Mouse (Mus musculus): ENCODE measurements around the gene Cyp4f16.
"Not testable (repeated sequence)": the region's sequence is repeated elsewhere in the genome, so short reads cannot be mapped to it uniquely, and the experiment has no call there.

Cyp4f16 gene

GRCm38 (mm10) chr17:32536051-32536866 lies at the start of gene Cyp4f16:
Gene Cyp4f16 (plus strand): TSS chr17:32536558.
- peak; percentile 93 for DNase-seq (ENCODE audit: low spot score in 2 of 2)

GRCm38 (mm10) chr17:32492349-32492980 lies 43.9 kb upstream of the Cyp4f16 start:
- DNase-seq (ENCODE audit: low spot score in 2 of 2) = peak; percentile 19 to 39

GRCm38 (mm10) chr17:32494601-32495000 lies 41.8 kb upstream of the Cyp4f16 start:
- peak; percentile 25 to 54 for DNase-seq (ENCODE audit: low spot score in 2 of 2)

- DNase-seq (ENCODE audit: low spot score in 2 of 2) = not testable (repeated sequence)
Measured at GRCm38 (mm10) chr17:32500511-32500910, 35.8 kb upstream of the Cyp4f16 start.

GRCm38 (mm10) chr17:32501051-32501450 lies 35.3 kb upstream of the Cyp4f16 start:
- no peak for DNase-seq (ENCODE audit: low spot score in 2 of 2)

- DNase-seq (ENCODE audit: low spot score in 2 of 2) = no peak
Measured at GRCm38 (mm10) chr17:32503111-32503510, 33.2 kb upstream of the Cyp4f16 start.

- peak; percentile 35 to 36 for DNase-seq (ENCODE audit: low spot score in 2 of 2)
Measured at GRCm38 (mm10) chr17:32505851-32506728, 30.3 kb upstream of the Cyp4f16 start, which contains the start of gene Cyp4f17. Gene Cyp4f17 (plus strand): TSS chr17:32506050.

- no peak for DNase-seq (ENCODE audit: low spot score in 2 of 2)
Measured at GRCm38 (mm10) chr17:32506729-32507245, 29.6 kb upstream of the Cyp4f16 start.

GRCm38 (mm10) chr17:32516126-32516525 lies 20.2 kb upstream of the Cyp4f16 start:
- no peak for DNase-seq (ENCODE audit: low spot score in 2 of 2)

- DNase-seq (ENCODE audit: low spot score in 2 of 2) = no peak
Measured at GRCm38 (mm10) chr17:32521981-32522380, 14.4 kb upstream of the Cyp4f16 start.

- DNase-seq (ENCODE audit: low spot score in 2 of 2) = no peak
Measured at GRCm38 (mm10) chr17:32522386-32522785, 14.0 kb upstream of the Cyp4f16 start.

- no peak for DNase-seq (ENCODE audit: low spot score in 2 of 2)
Measured at GRCm38 (mm10) chr17:32522816-32523215, 13.5 kb upstream of the Cyp4f16 start.

- no peak for DNase-seq (ENCODE audit: low spot score in 2 of 2)
Measured at GRCm38 (mm10) chr17:32523895-32524294, 12.5 kb upstream of the Cyp4f16 start.

GRCm38 (mm10) chr17:32526341-32526740 lies 10.0 kb upstream of the Cyp4f16 start:
- DNase-seq (ENCODE audit: low spot score in 2 of 2) = not testable (repeated sequence)

GRCm38 (mm10) chr17:32527748-32528147 lies 8.6 kb upstream of the Cyp4f16 start:
- no peak for DNase-seq (ENCODE audit: low spot score in 2 of 2)

- DNase-seq (ENCODE audit: low spot score in 2 of 2) = peak; percentile 82 to 87
Measured at GRCm38 (mm10) chr17:32528408-32529337, 7.7 kb upstream of the Cyp4f16 start.

- DNase-seq (ENCODE audit: low spot score in 2 of 2) = not testable (repeated sequence)
Measured at GRCm38 (mm10) chr17:32532356-32532755, 4.0 kb upstream of the Cyp4f16 start.

GRCm38 (mm10) chr17:32534068-32534467 lies 2.3 kb upstream of the Cyp4f16 start:
- no peak for DNase-seq (ENCODE audit: low spot score in 2 of 2)

- peak in 1 of 2 experiments; percentile 33 for DNase-seq (ENCODE audit: low spot score in 2 of 2)
Measured at GRCm38 (mm10) chr17:32536867-32537250, 501 bp downstream of the Cyp4f16 start.

- DNase-seq (ENCODE audit: low spot score in 2 of 2) = not testable (repeated sequence)
Measured at GRCm38 (mm10) chr17:32544792-32545191, 8.4 kb downstream of the Cyp4f16 start.

GRCm38 (mm10) chr17:32550377-32550776 lies 14.0 kb downstream of the Cyp4f16 start:
- DNase-seq (ENCODE audit: low spot score in 2 of 2) = not testable (repeated sequence)

Measured in heart, adult 9 months (tissue).